Mouse (Mus musculus): ENCODE measurements around the gene Atp6v1e1.

- no peak for TF ChIP-seq CTCF (IDR thresholded peaks at IDR 0.05; ENCODE audit: low read depth)
- TF ChIP-seq EP300 (IDR thresholded peaks at IDR 0.05; ENCODE audit: low read depth), result no peak
These were observed 44.4 kb downstream of the Atp6v1e1 start for GRCm38 (mm10) chr6:120778226-120778625.
